Mouse (Mus musculus) brain, embryonic 14.5 days (tissue): Measurements from ENCODE around the gene Glod5.

Source experiments
- CTCF ChIP-seq: fragments of 200-500 bp; IDR thresholded peaks from 2 replicates; pipeline ENCODE4 v1.5.1; 2012; ENCODE audit warnings: inconsistent platforms, mild to moderate bottlenecking, moderate library complexity, borderline replicate concordance; ENCODE audit not compliant: insufficient read depth, insufficient read length; ENCODE audit errors: extremely low read depth
- POLR2A ChIP-seq: fragments of 200-500 bp; IDR thresholded peaks from 2 replicates; pipeline ENCODE4 v1.6.1; 2012; ENCODE audit warnings: mild to moderate bottlenecking, inconsistent platforms, borderline replicate concordance; ENCODE audit not compliant: poor library complexity, insufficient read depth, insufficient read length, severe bottlenecking; ENCODE audit errors: extremely low read depth

DNA sequence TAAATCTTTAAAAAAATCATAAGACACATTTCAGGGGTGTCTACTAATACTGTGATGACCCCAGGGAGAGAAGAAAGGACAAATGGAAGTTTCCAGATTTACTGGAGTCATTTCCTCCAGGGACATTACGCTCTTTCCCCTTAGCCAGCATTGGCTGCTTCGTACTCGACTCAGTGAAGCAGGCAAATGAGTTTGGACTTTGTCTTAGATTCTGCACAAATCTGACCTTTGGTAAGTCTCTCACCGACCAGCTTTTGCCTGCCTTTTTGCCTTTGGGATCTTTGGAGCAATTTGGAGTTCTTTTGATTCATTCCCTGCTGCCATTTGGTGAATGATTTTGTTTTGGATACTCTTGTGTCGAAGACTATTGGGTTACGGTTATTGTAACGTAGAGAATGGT lies 36.9 kb downstream of the Glod5 start:
- no peak for TF ChIP-seq CTCF
- TF ChIP-seq POLR2A, result no peak
